ENCODE assay signal across 8 mouse cellular contexts in the genomic region with DNA sequence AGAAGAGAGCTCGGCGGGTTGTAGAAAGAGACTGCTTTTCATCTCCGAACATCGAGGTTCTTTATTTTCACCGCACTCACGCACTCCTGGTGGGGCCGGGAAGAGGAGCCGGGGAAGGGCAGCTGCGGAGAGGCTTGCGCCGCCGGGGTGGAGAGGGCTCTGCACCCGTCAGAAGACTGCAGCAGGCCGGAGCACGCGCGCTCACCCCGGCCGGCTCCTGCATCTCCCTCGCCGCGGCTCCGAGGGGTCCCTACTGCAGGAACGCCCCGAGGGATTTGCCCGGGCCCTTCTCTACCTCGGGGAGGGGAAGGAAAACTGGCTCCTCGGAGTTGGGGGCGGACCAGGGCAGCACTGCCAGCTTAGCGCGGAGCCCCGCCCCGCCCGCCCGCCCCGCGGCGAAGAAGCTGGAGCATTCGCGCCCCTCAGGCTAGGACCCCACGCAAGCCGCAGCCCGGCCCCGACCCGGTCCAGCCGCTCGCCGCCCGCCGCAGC. TPM values are rescaled to one million over a fixed set of nuclear protein-coding genes. Genes with fewer than 3 reads are reported as not detected.
DNase-seq lines count a peak whose midpoint lies in the region; ATAC-seq lines count a peak whose summit lies in the region.

No protein-coding gene starts in this region.

- WGBS in hindbrain, embryonic 14.5 days: 0% methylated on average over 38 of the region's 50 CpGs
- under 1% methylated on average over 50 of the region's 50 CpGs for WGBS in liver, embryonic 13.5 days (ENCODE audit: insufficient replicate concordance)
- under 1% methylated on average over 48 of the region's 50 CpGs for WGBS in stomach, embryonic 15.5 days

- H3K27ac ChIP-seq in hindbrain, embryonic 14.5 days: peak overlapping the region; percentile 99
- H3K27ac ChIP-seq in liver, embryonic 13.5 days: no peak overlapping the region
- no peak overlapping the region for H3K27ac ChIP-seq in stomach, embryonic 15.5 days

- ATAC-seq in hindbrain, embryonic 14.5 days (ENCODE audit: low FRiP score): no peak
- no peak for ATAC-seq in liver, embryonic 13.5 days (ENCODE audit: low read depth)
- ATAC-seq in stomach, embryonic 15.5 days (ENCODE audit: insufficient read depth, low FRiP score, low read depth): no peak

- peaks cover 44% of the 10 kb centered on the region for H3K4me1 ChIP-seq in hindbrain, embryonic 14.5 days (replicated peaks; ENCODE audit: control insufficient read depth, insufficient read depth, low read length)
- H3K4me1 ChIP-seq in liver, embryonic 13.5 days (replicated peaks): peaks cover 19% of the 10 kb centered on the region
- peaks cover 34% of the 10 kb centered on the region for H3K4me1 ChIP-seq in stomach, embryonic 15.5 days

- no peaks in the 10 kb centered on the region for H3K9me3 ChIP-seq in hindbrain, embryonic 14.5 days (ENCODE audit: control insufficient read depth, low read length)
- H3K9me3 ChIP-seq in liver, embryonic 13.5 days (replicated peaks): no peaks in the 10 kb centered on the region
- H3K9me3 ChIP-seq in stomach, embryonic 15.5 days: no peaks in the 10 kb centered on the region

- H3K27me3 ChIP-seq in hindbrain, embryonic 14.5 days (ENCODE audit: control insufficient read depth, insufficient read depth, low read length): no peaks in the 10 kb centered on the region
- H3K27me3 ChIP-seq in liver, embryonic 13.5 days: peaks cover 93% of the 10 kb centered on the region
- H3K27me3 ChIP-seq in stomach, embryonic 15.5 days (replicated peaks): peaks cover 83% of the 10 kb centered on the region

- peak overlapping the region; percentile 77 for H3K4me2 ChIP-seq in hindbrain, embryonic 14.5 days (replicated peaks)
- peak overlapping the region; percentile 56 for H3K4me2 ChIP-seq in liver, embryonic 13.5 days
- peak overlapping the region; percentile 90 for H3K4me2 ChIP-seq in stomach, embryonic 15.5 days

- peak overlapping the region; percentile 99 for H3K9ac ChIP-seq in hindbrain, embryonic 14.5 days
- no peak overlapping the region for H3K9ac ChIP-seq in liver, embryonic 13.5 days
- H3K9ac ChIP-seq in stomach, embryonic 15.5 days: no peak overlapping the region

- peak; percentile 8 for DNase-seq in adrenal gland, postnatal 25 days
- DNase-seq in adrenal gland, adult 8-10 months: no peak
- peak; percentile 44 to 49 for DNase-seq in right cerebral cortex, adult 2 months (ENCODE audit: low spot score in 2 of 2)
- no peak for DNase-seq in right cerebral cortex, postnatal 36 days (ENCODE audit: low spot score in 2 of 2)
- no peak for DNase-seq in hindbrain, embryonic 14.5 days (ENCODE audit: low spot score)
- no peak for DNase-seq in liver, embryonic 13.5 days
- no peak for DNase-seq in ovary, postnatal 14 days (ENCODE audit: low spot score)

- peaks cover 7% of the 10 kb centered on the region for H3K36me3 ChIP-seq in hindbrain, embryonic 14.5 days (replicated peaks; ENCODE audit: control insufficient read depth, insufficient read depth)
- no peaks in the 10 kb centered on the region for H3K36me3 ChIP-seq in liver, embryonic 13.5 days
- no peaks in the 10 kb centered on the region for H3K36me3 ChIP-seq in stomach, embryonic 15.5 days

- peak overlapping the region; percentile 92 for H3K4me3 ChIP-seq in hindbrain, embryonic 14.5 days (replicated peaks; ENCODE audit: low read length)
- H3K4me3 ChIP-seq in liver, embryonic 13.5 days (replicated peaks): peak overlapping the region; percentile 42
- peak overlapping the region; percentile 44 for H3K4me3 ChIP-seq in stomach, embryonic 15.5 days (replicated peaks)

RNA-seq across cellular contexts. Expression of gene Ythdf1, which starts 27.2 kb away (rescaled TPM):
- 43.5 and 54.0 TPM in 2 replicates for total RNA-seq in adrenal gland, postnatal 25 days (2021)
- total RNA-seq in adrenal gland, adult 8-10 months (2022): 10 to 100 TPM; 46.5 to 59.6 (median 53.0) TPM
- 50.0 and 56.6 TPM in 2 replicates for polyA plus RNA-seq in hindbrain, embryonic 14.5 days (2014; fragmentation: Nextera tagmentation; extraction: Ambion mirVana)
- polyA plus RNA-seq in liver, embryonic 13.5 days (2015; fragmentation: Nextera tagmentation; extraction: Ambion mirVana): 27.2 and 27.8 TPM in 2 replicates
- polyA plus RNA-seq in stomach, embryonic 15.5 days (2015; fragmentation: Nextera tagmentation; extraction: Ambion mirVana): 51.0 and 52.9 TPM in 2 replicates

RNA-seq across cellular contexts. Expression of gene Birc7, which starts 35.2 kb away (rescaled TPM):
- not detected in 2 replicates for total RNA-seq in adrenal gland, postnatal 25 days (2021)
- total RNA-seq in adrenal gland, adult 8-10 months (2022): not detected
- 0.33 TPM in 1 of 2 replicates, not detected in the other for polyA plus RNA-seq in hindbrain, embryonic 14.5 days (2014; fragmentation: Nextera tagmentation; extraction: Ambion mirVana)
- polyA plus RNA-seq in liver, embryonic 13.5 days (2015; fragmentation: Nextera tagmentation; extraction: Ambion mirVana): not detected in 2 replicates
- 0.14 TPM in 1 of 2 replicates, not detected in the other for polyA plus RNA-seq in stomach, embryonic 15.5 days (2015; fragmentation: Nextera tagmentation; extraction: Ambion mirVana)

Comparison
In these comparisons a context has a peak if more than half of its experiments do, and no peak if none do; other contexts are left out.
1. DNase-seq: peak in adrenal gland, postnatal 25 days (single experiment) and right cerebral cortex, adult 2 months (2 of 2); none in adrenal gland, adult 8-10 months (single experiment), right cerebral cortex, postnatal 36 days (0 of 2), hindbrain, embryonic 14.5 days (single experiment), liver, embryonic 13.5 days (single experiment) and ovary, postnatal 14 days (single experiment).
2. H3K4me3 ChIP-seq: peak in every context shown above with its lines; median percentile 92 in hindbrain, embryonic 14.5 days; 44 in stomach, embryonic 15.5 days; 42 in liver, embryonic 13.5 days.
3. Peak in every context shown above with its lines, with median percentiles within 50 percentile points of each other: H3K4me2 ChIP-seq.